Mouse (Mus musculus) mature B cell (primary cell): ENCODE data around the gene Rbmx2.

Source experiments
- in situ Hi-C: fragments of 300-500 bp; cut with MboI; formaldehyde crosslinking; loops from 2 replicates; pipeline ENCODE4 v1.14.3; 2019

Gene Rbmx2

DNA sequence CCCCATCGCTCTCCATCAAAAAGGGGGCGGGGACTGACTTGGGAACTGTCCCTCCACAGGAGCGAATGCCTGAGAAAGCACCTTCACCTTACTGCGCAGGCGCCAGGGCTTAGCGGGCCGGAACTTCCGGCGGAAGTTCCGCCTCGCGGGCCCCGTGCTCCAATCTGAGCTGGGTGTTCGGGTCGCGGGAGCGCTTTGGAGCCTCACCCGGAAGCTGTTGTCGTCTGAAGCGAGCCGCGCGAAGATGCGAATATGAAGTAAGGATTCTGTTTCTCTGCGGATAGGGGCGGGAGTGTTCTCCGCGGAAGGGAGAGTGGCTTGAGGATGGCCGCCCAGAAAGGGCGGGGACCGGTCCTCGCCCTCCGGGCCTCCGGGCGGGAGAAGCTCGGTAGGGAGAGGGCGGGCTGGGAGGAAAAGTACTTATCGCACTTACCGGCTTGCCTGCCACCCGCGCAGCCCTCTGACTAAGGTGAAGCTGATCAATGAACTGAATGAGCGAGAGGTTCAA, at the start of gene Rbmx2:
TSS of gene Rbmx2 (plus strand) at position 141 of the 508 bp plus-strand sequence.
- in situ Hi-C loops, result no loop called here

DNA sequence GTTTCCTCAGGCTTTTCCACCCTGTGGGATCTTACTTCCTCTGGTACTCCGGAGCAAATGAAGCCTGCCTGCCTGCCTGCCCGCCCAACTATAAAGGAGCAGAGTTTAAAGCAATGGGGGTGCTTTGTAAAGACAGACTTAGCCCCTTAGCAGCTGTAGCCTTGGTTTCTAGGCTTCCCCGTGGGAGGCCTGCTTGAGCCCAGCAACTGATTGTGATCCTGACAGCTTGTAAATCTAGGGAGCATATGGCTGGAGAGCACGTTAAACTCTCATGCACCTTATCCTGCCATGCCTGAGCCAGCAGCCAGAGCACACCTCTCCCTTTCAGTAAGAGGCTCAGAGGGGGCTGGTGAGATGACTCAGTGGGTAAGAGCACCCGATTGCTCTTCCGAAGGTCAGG, 28.0 kb upstream of the Rbmx2 start:
- in situ Hi-C loops, result no loop called here

DNA sequence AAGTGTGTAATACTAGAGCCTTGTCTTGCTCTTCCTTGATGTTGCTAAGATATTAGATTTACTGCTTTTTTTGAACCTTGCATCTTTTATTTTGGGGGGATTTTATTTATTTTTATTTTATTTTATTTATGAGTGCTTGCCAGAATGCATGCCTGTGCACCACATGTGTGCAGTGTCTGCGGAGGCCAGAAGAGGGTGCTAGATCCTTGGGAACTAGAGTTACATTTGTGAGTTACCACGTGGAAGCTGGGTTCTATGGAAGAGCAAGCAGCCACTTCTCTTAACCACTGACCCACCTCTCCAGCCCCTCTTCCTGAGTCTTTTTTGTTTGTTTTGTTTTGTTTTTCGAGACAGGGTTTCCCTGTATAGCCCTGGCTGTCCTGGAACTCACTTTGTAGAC, 25.2 kb upstream of the Rbmx2 start:
- in situ Hi-C loops, result no loop called here

DNA sequence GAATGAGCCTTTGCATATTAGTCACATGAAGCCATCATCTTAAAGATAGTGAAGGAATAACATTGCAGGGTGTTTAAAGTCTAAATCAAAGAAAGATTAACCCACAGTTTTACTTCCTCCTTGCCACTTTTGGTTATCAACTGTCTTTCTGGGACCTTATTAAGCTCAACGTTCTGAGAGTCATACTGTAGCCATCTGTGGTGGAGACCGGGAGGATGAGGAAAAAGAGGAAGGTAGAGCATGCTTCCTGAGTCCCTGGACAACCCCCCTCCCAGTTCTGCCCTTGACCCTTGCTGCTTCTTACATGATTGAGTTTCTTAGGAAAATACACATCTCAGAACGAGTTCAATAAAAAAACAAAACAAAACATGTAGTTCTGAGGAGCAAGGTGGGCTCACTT, 23.1 kb upstream of the Rbmx2 start:
- in situ Hi-C loops, result no loop called here

DNA sequence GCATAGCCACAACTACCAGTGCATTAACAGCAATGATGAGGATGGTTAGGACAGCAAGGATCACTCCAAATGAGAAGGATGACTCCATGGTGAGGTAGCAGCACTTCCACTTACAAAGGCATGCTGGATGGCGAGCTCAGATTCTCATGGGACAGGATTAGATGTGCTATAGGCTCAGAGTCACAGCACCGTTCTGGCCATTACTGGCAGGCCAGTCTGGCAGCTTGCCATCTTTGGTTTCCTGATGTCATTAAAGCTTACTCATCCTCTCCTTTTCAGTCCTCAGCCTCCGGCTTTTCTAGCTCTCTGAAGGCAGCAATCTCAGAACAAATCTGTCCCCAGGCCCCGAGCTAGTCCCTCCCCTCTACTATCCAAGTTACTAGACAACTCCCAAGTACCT, 20.6 kb upstream of the Rbmx2 start, which contains the start of gene Gpr119:
TSS of gene Gpr119 (minus strand) at position 308 of the 400 bp plus-strand sequence.
- in situ Hi-C loops, result no loop called here

DNA sequence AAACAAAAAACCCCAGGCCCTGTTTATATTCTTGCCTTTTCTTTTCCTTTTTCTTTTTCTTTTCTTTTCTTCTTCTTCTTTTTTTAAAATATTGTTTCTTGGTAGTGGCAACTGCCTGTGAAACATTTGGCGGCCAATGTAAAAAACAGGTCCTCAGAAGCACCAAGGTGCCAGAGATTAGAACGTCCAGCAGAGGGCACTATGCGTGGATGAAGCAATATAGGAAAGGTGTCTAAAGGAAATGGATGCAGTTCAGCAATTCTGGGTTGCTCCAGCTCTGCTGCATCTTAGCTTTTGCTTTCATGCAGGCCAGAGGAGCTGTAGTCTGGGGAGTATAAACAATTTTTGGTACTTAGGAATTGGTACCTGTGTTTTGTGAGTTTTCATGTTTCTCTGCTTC, 11.4 kb upstream of the Rbmx2 start:
- in situ Hi-C loops, result no loop called here

DNA sequence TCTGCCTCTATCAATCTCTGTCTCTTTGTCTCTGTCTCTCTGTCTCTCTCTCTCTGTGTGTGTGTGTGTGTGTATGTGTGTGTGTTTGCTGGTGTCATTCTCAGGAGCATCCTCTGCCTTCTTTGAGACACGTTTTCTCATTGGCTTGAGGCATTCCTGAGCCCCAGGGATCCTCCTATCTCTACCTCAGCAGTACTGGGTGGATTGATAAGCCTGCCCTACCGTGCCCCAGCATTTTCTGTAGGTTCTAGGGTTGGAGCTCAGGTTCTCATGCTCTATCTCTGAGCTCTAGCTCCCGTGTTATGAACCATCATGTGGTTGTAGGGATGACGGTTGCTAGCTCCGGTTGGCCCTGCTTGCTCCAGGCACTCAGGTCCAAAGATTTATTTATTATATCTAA, 10.9 kb upstream of the Rbmx2 start:
- in situ Hi-C loops, result no loop called here

DNA sequence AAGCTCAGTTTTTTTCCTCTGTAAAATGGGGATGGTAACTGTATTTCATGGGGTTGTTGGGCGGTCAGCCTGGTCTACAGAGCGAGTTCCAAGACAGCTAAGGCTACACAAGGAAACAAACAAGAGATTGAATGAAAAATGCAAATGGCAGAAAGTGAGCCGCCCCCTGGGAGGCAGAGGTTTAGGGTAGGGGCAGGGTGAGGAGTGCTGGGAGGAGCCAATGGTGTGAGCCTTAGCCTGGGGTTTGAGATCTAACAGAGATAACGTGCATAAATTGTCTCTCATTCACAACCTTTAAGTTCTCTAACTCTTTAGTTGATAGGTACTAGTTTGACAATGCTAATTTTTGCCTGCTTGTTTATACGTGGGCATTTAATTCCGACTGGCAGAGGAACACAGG, 344 bp upstream of the Rbmx2 start:
- in situ Hi-C loops, result no loop called here

DNA sequence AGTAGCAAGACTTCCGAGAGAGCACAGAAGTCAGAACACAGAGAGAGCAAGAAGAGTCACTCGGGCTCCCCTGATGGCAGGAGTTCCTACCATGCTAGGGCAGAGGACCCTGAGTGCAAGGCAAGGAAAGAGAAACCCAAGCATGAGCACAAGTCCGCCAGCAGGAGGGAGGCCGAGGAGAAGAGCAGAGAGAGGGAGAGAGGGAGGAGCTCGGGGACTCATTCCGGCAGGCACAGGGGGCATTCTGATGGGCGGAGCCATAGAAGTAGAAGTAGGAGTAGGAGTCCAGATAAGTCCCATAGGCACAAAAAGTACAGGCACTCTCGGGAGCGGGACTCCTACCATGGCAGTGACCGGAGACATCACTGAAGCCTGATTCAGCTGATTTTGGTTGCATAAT, 14.9 kb downstream of the Rbmx2 start:
- in situ Hi-C loops, result no loop called here

DNA sequence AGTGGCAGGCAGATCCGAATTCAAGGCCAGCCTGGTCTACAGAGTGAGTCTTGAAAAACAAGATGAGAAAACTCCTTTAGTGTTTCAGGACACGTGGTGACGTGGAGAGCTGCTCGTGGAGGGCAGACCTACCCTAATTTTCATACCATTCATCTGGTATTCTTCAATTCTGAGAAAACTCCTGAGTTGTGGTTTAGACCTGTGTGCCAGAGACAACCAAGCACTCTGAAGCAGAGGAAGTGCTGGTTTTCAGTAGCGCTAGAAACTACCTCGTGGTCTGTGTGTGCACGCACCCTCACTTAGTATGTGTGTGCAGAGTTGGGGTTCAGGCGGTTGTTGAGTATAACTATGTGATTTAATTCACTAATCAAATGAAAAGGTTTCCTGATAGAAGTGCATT, 18.0 kb downstream of the Rbmx2 start:
- in situ Hi-C loops, result no loop called here

DNA sequence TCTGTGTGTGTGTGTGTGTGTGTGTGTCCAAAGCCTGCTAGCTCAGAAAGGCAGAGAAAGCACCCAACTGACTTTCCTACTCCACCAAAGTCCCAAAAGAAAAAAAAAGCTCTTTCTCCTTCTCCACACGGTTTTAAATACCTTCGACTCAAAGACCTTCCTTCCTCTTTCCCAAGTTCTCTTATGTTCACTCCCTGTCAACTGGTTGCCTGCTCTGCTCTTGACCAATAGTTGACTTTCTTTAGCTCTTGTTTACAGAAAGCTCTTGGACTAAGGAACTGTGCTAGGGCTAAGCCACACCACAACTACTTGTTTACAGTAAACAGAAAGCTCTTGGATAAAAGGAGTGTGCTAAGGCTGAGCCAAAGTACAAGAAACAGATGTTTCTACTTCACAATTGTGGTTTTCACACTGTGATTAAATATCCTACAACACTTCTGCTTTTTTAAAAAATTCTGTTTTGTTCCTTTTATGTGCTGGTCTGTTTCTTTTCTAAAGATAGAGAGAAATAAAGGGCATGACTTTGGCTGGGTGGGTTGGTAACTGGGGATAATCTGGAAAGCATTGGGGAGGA, 60.0 kb downstream of the Rbmx2 start:
- in situ Hi-C loops, result no loop called here
